Mouse (Mus musculus) kidney, adult 18-20 months (tissue): Measurements from ENCODE around the gene Mvb12b.

Source experiments
- DNase-seq: peaks from one replicate; pipeline ENCODE4 v3.0.0; 2021

The Mvb12b gene

GRCm38 (mm10) chr2:33809081-33809480 lies 78.7 kb downstream of the Mvb12b start:
- DNase-seq = no peak

DNA sequence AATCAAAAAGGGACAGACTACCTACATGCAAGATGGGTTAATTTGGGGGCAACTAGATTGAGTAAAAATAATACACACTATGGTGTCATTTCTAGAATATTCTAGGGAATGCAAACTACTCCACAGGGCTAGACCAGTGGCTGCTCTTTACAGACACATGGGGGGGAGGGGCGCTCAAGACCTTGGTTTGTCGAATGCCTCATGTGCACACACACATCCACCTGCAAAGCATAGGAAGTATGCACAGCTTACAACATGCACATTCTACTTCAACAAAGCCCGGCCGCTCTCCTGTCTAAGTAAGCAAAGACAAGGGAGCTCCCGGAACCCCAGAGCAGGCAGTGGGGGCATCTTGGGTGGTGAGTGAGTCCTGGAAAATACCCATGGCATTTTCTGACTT lies 79.7 kb downstream of the Mvb12b start:
- DNase-seq = no peak

- no peak for DNase-seq
These were observed 82.1 kb downstream of the Mvb12b start for GRCm38 (mm10) chr2:33805640-33806039.

DNA sequence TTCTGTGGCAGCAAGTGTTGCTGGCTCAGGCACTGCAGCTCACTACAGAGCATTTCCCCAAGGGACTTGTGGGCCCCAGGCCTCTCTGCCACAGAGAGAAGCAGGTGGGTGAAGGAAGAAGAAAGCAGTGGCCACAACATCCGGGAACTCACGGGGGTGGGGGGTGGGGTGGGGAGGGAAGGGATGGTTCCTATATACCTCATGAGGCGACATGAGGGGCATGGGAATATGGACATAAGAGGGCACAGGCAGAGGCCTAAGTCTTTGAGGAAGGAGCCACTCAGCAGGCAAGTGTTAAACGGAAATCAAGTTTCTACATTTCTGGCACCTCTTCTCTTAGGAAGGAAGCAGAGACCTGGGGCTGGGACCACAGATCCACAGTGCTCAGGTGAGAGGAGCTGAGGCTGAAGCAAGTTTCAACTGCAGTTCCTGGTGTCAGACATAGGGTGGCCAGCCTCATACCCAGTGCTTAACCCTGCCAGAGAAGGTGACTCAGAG lies 84.0 kb downstream of the Mvb12b start:
- DNase-seq = no peak

GRCm38 (mm10) chr2:33803083-33803615 lies 84.6 kb downstream of the Mvb12b start:
- DNase-seq = no peak

- DNase-seq = no peak
These were observed 86.0 kb downstream of the Mvb12b start for GRCm38 (mm10) chr2:33801760-33802159.

GRCm38 (mm10) chr2:33801336-33801735 lies 86.4 kb downstream of the Mvb12b start:
- DNase-seq = no peak

DNA sequence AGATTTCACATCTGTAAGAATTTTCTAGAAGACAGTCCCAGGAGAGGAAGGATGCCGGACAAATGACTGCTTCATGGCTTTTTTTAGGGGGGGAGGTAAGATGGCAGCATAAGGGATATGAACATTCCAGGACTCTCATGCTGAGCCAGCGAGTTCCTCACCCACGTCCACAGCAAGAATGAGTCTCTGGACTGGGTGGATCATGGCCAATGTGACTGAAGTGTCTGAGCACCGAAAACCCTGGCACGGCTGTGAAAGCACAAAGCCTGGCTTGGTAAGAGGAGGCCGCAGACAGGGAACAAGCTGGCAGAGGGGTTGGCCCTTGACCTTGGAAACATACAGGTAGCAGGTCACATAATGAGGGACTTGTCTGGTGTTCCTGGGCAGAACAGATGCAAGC lies 87.5 kb downstream of the Mvb12b start:
- DNase-seq = no peak

GRCm38 (mm10) chr2:33795716-33796472 lies 91.9 kb downstream of the Mvb12b start:
- DNase-seq = no peak

DNA sequence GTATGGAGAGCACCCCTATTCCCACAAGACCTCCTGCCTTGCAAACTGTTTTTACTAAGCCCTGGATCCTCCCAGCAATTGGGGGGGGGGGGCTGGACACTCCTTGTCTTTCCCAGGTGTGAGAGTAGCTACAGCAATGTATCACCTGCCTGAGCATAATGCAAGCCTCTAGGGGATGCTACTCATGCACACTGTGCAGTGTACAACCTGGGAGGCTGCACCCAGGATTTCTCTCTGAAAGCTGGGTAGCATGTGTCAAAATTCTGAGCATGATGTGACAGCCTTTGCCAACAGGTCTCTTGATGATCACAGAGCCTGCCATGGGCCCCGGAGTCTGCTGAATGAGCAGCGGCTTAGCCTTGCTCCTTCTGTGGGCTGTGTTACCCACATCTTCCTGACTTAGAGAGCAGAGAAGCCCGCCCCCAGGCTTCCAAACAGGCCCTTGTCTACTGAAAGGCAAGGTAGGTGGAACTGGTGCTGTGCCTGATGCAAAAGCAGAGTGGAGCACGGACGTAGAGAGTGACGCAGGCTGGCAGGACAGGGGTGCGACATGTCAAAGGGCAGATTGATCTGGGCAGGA lies 92.7 kb downstream of the Mvb12b start:
- no peak for DNase-seq

DNA sequence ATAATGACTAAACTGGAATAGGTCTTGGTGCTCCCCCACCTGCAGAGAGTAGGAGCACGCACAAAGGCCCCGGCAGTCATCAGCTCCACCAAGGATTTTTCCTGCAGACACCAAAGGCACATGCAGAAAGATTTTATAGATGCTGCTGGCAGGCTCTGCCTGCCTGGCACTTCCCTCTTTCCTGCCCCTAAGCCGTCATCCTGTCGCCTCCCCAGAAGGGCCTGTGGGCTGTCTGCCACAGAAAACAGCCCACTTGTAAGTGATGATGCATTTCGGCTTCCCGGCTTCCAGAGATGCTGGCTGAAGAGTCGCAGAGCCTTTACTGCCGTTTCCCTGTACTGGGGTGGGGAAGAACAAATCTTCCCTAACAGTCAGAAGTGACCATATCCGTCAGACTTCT lies 93.3 kb downstream of the Mvb12b start:
- DNase-seq = no peak

GRCm38 (mm10) chr2:33790301-33790700 lies 97.4 kb downstream of the Mvb12b start:
- DNase-seq = no peak

DNA sequence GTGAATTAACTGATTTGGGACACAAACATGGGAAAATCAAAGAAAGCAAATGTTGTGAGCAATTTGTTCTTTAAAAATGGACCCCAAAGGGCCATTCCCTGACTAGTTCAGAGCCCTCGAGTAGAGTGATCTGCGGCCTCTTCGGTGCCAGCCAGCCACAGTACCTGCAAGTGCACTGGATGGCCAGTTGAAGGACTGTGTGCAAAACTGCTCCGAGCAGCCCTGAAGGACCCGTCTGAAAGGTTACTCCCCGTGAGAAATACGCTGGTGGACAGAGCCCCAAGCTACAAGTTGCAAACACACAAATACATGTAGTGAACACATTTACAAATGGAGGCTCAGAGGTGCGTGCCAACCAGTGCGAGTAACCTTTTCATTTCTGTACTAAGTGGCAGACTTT lies 98.0 kb downstream of the Mvb12b start:
- DNase-seq = no peak

DNA sequence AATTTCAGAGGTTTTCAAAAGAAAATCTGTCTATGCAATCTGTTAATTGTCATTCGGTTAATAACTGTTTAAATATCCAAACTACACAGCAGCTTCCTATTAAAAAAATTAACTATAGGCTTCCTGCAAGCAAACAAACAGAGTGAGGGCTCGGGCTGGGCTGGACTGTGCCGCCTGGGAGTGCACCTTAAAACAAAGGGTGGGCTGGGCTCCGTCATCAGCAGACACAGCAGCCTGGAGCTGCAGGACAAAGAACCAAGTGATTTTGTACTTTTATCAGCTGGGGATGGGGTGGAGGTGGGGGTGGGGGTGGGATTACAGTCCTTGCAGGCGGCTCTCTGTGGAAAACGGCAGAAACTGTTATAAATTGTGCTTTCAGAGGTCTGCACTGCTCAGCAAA lies 98.5 kb downstream of the Mvb12b start:
- DNase-seq = no peak

DNA sequence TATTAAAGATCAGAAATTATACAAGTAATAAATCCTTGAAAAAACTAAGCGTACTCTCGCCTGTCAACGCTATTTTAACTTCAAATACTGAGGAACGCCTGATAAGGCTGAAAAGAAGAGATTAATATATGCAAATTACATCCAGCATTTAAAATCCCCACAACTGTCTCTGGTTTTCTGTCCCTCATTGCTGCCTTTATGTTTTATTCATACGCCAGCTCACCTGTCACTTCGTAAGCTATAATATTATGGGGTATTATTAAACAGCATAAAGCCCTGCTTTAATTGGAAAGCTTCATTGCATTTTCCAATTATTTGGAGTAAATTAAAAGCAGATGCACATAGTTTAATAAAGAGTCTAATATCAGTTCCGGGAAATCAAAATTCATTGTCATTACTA lies 98.9 kb downstream of the Mvb12b start:
- DNase-seq = no peak

GRCm38 (mm10) chr2:33788131-33788530 lies 99.6 kb downstream of the Mvb12b start:
- no peak for DNase-seq

- DNase-seq = no peak
These were observed 101.7 kb downstream of the Mvb12b start for GRCm38 (mm10) chr2:33786064-33786463.

GRCm38 (mm10) chr2:33785596-33785995 lies 102.2 kb downstream of the Mvb12b start:
- no peak for DNase-seq

DNA sequence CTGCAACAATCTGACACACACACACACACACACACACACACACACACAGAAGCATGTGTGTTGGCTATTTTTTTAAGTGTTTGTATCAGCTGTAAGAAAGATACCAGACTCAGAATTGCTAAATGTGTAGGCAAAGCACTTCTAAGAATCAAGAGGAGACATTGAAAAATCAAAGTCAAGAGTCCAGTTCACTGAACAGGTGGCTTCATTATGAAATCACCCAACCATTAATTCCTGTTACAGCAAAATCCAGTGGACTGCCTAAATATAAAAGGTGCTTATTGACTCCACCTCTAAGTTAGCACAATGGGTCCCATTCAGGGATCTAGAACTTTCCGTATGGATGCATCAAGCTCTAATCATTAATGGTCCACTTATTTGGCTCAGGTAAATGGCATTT lies 103.0 kb downstream of the Mvb12b start:
- no peak for DNase-seq

DNA sequence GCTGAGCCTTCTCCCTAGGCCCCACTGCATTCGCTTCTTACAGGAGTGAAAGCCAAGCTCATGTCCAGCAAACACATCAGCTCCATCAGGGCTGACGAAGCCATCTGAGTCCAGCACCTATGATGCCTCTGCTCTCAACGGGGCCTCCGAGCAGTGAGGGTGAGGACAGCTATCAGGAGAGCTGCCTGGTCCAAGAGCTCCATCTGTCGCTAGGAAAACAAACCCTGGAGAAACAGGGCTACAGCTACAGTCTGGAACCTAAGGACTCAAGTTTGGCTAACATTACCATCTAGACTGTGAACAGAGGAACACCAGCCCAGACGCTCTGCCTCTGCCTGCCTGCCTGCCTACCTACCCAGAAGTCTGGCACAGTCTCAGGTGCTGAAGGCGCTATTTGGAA lies 104.3 kb downstream of the Mvb12b start:
- DNase-seq = no peak

DNA sequence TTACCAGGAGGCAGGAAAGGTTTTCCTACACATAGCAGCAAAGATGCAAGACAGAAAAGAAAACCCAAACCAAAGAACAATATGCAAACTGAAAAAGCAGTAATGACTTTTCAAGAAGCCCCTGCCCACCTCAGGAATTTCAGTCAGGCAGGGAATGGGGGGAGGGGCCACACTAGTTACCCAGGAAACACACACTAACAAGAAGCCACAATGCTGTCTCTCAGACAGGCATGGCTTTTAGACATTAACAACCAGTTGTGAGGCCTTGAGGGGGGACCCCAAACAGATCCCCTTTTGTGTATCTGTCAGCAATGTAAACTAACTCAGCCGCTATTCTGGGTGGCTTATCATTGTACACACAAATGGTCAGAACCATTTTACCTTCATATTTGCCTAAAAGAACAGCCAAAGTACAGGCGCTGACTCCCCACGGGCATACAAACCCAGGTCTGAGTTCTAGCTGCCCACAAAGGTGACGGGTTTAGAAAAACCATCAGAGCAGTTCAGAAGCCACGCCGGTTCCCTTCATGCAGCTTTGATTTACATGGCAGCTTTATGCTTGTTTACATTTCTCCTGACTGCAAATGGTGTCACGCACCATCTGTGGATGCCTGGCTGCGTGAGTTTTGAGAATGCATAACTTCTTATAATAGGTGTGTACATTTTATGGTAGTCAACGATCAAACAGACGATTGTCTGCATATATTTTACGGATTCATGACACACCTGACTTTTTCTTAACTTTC lies 105.9 kb downstream of the Mvb12b start:
- no peak for DNase-seq

- no peak for DNase-seq
These were observed 109.3 kb downstream of the Mvb12b start for GRCm38 (mm10) chr2:33778466-33778865.

DNA sequence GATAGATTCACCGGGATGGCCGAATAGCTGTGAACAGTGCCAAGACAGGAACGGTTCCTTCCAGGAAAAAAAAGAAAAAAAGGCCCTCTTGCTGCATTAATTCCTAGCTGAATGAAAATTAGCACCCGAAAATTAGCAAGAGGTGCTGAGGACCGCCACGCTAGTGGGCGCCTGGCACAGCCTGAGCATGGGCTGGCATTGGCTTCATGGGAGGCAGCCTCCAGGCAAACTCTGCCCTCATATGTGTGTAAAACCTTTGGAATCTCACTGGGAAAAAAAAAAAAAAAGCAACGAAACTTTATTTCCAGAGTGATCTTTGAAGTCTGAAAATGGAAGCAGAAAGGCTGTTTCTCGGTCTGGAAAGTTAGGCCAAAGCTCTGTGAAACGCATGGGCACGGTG lies 110.7 kb downstream of the Mvb12b start:
- DNase-seq = no peak

- DNase-seq = no peak
These were observed 112.9 kb downstream of the Mvb12b start for GRCm38 (mm10) chr2:33774884-33775283.
